Comparison of ENCODE assay signal across 9 mouse cellular contexts in the genomic region with DNA sequence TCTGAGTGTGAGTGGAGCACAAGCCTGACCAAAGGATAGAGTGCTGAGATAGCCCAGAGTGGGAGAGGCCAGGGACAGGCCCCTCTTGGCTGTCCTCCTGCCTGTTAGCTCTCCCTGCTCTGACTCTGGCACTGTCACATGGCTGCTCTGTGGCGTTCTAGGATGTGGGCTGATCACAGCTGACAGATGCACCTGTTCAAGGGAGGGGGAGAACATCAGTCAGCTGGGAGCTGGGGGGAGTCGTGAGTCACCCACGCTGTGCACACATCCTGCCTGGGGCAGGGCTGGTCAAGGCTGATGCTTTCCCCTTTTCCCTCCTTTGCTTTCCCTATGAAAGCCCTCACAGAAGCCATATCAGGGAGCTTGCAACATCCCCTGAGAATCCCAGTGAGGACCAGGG. TPM values are rescaled to one million over a fixed set of nuclear protein-coding genes. Genes with fewer than 3 reads are reported as not detected.
DNase-seq lines count a peak whose midpoint lies in the region; TF ChIP-seq lines count a peak whose summit lies in the region.
"Had no signal": no experiment of that assay in that cellular context is flagged by ENCODE, and none has a peak within 500 bp of the region (broad histone marks: within the 10 kb centered on the region; RNA-seq: fewer than 3 reads in every experiment).

No protein-coding gene starts in this region.

- no peak for TF ChIP-seq POLR2A in cerebellum, adult 2 months (IDR thresholded peaks at IDR 0.05; ENCODE audit: borderline replicate concordance, insufficient read depth, low read length)

- no peak for TF ChIP-seq CTCF in cerebellum, adult 2 months (IDR thresholded peaks at IDR 0.05; ENCODE audit: borderline replicate concordance, insufficient read depth, low read depth, low read length)

- WGBS in cerebellum, adult 2 months, result 8% methylated on average over 3 of the region's 3 CpGs

- peak overlapping the region; percentile 85 for H3K4me3 ChIP-seq in cerebellum, adult 2 months (replicated peaks; ENCODE audit: insufficient read depth, low read depth, low read length)

- DNase-seq in cerebellum, adult 2 months, result peak; percentile 46 to 53
- DNase-seq in cerebellum, postnatal 4 days (ENCODE audit: low spot score in 2 of 2), result no peak
- DNase-seq in left cerebral cortex, postnatal 14 days (ENCODE audit: low spot score in 2 of 2), result peak; percentile 54 to 67
- no peak for DNase-seq in left cerebral cortex, postnatal 10 days (ENCODE audit: extremely low spot score in 1 of 2, low spot score in 2 of 2)
- DNase-seq in layer of hippocampus, adult 9-11 months, result peak; percentile 74
- peak; percentile 78 for DNase-seq in thymus, postnatal 0 days (ENCODE audit: low spot score)
- DNase-seq in spleen, postnatal 36 days (ENCODE audit: low spot score in 2 of 2), result no peak
- no peak for DNase-seq in urinary bladder, postnatal 10 days (ENCODE audit: low spot score)
- DNase-seq: lung, postnatal 4 days had no signal

- intact Hi-C loops in left cerebral cortex, postnatal 14 days (cut with DNase I), result no loop called here
- intact Hi-C loops in left cerebral cortex, postnatal 10 days (cut with DNase I), result no loop called here

- peaks cover 50% of the 10 kb centered on the region for H3K4me1 ChIP-seq in cerebellum, adult 2 months (ENCODE audit: control insufficient read depth, insufficient read depth, low read length)

- H3K27me3 ChIP-seq in cerebellum, adult 2 months (ENCODE audit: control insufficient read depth, insufficient read depth, low read length), result no peaks in the 10 kb centered on the region

- peak overlapping the region; percentile 90 for H3K27ac ChIP-seq in cerebellum, adult 2 months (ENCODE audit: insufficient read depth, low read length)

RNA-seq across cellular contexts. Expression of a gene that starts 3.6 kb away (rescaled TPM):
- 81.6 and 83.9 TPM in 2 replicates for polyA plus RNA-seq in cerebellum, adult 2 months (2012; rRNA removed)
- total RNA-seq in left cerebral cortex, postnatal 14 days (2021), result 10 to 100 TPM; 81.4 to 96.2 TPM
- total RNA-seq in left cerebral cortex, postnatal 10 days (2021), result 10 to 100 TPM; 61.7 to 67.9 TPM
- polyA plus RNA-seq in thymus, postnatal 0 days (2015; fragmentation: Nextera tagmentation; extraction: Ambion mirVana), result 2.2 and 2.8 TPM in 2 replicates

RNA-seq across cellular contexts. Expression of a gene that starts 23.0 kb away (rescaled TPM):
- 3.3 and 4.1 TPM in 2 replicates for polyA plus RNA-seq in cerebellum, adult 2 months (2012; rRNA removed)
- under 1 TPM; 0.08 to 0.18 TPM for total RNA-seq in left cerebral cortex, postnatal 14 days (2021)
- under 1 TPM in 1 of 2 experiments, not detected in 1; 0.11 TPM for total RNA-seq in left cerebral cortex, postnatal 10 days (2021)
- polyA plus RNA-seq in thymus, postnatal 0 days (2015; fragmentation: Nextera tagmentation; extraction: Ambion mirVana), result 0.36 and 0.81 TPM in 2 replicates

Comparison
In these comparisons a context has a peak if more than half of its experiments do, and no peak if none do; other contexts are left out.
1. DNase-seq: peak in cerebellum, adult 2 months (2 of 2), left cerebral cortex, postnatal 14 days (2 of 2), layer of hippocampus, adult 9-11 months (single experiment) and thymus, postnatal 0 days (single experiment); none in cerebellum, postnatal 4 days (0 of 2), left cerebral cortex, postnatal 10 days (0 of 2), spleen, postnatal 36 days (0 of 2) and urinary bladder, postnatal 10 days (single experiment).